Mouse (Mus musculus): ENCODE results near the gene Ppp5c. TPM values are rescaled to one million over a fixed set of nuclear protein-coding genes. Genes with fewer than 3 reads are reported as not detected.

Gene Ppp5c
- total and polyA plus RNA-seq, 3 experiments = 94.2 to 249 (median 178) TPM

- Histone ChIP-seq H3K36me3 (ENCODE audit: control insufficient read depth in 1 of 2, insufficient read depth in 2 of 2, low read length in 2 of 2) (peaks cover 0 to 16% of the 10 kb centered on the region in 2 experiments; a peak in 3 of 4 replicates), H3K4me3 (ENCODE audit: control insufficient read depth in 1 of 2, insufficient read depth in 1 of 2, low read depth in 2 of 2, low read length in 2 of 2) (no peak overlapping the region), H3K9ac (ENCODE audit: control insufficient read depth, low read depth, low read length, poor library complexity, severe bottlenecking) (no peak overlapping the region), H3K9me3 (replicated peaks; ENCODE audit: insufficient read depth, low read length) (no peaks in the 10 kb centered on the region), H3K27me3 (ENCODE audit: control insufficient read depth in 1 of 2, insufficient read depth in 2 of 2, low read length in 2 of 2) (no peaks in the 10 kb centered on the region), H3K4me1 (ENCODE audit: control insufficient read depth in 1 of 2, insufficient read depth in 2 of 2, low read length in 2 of 2) (peaks cover 4 to 19% of the 10 kb centered on the region in 2 experiments; a peak in 3 of 4 replicates), H3K27ac (ENCODE audit: control insufficient read depth, low read depth, low read length) (no peak overlapping the region), H3K79me2 (ENCODE audit: control insufficient read depth, insufficient read depth, low read length, poor library complexity) (peaks cover 54% of the 10 kb centered on the region)
- TF ChIP-seq GATA1 (IDR thresholded peaks at IDR 0.05; ENCODE audit: low read depth, low read length) (no peak), MYB (IDR thresholded peaks at IDR 0.05; ENCODE audit: low read depth, low read length) (no peak), TAL1 (IDR thresholded peaks at IDR 0.05; ENCODE audit: low read length) (no peak), CTCF (IDR thresholded peaks at IDR 0.05 in 2 of 3, conservative IDR thresholded peaks at IDR 0.05 in 1 of 3; ENCODE audit: control insufficient read depth in 1 of 3, insufficient read depth in 1 of 3, low read depth in 2 of 3, low read length in 3 of 3, poor library complexity in 1 of 3, severe bottlenecking in 1 of 3) (no peak), HCFC1 (IDR thresholded peaks at IDR 0.05; ENCODE audit: low read depth, low read length) (no peak)
- no peak for DNase-seq (ENCODE audit: low read depth, low spot score)
Observed at GRCm38 (mm10) chr7:17024814-17025504, 2.8 kb downstream of the Ppp5c start.

GRCm38 (mm10) chr7:17024141-17024540, 3.6 kb downstream of the Ppp5c start:
- Histone ChIP-seq H3K79me2 (ENCODE audit: control insufficient read depth, insufficient read depth, low read length, poor library complexity) (peaks cover 57% of the 10 kb centered on the region), H3K27ac (ENCODE audit: control insufficient read depth, low read depth, low read length) (no peak overlapping the region), H3K4me1 (ENCODE audit: control insufficient read depth in 1 of 2, insufficient read depth in 2 of 2, low read length in 2 of 2) (peaks cover 4 to 19% of the 10 kb centered on the region in 2 experiments; a peak in 3 of 4 replicates), H3K27me3 (ENCODE audit: control insufficient read depth in 1 of 2, insufficient read depth in 2 of 2, low read length in 2 of 2) (no peaks in the 10 kb centered on the region), H3K4me3 (ENCODE audit: control insufficient read depth in 1 of 2, insufficient read depth in 1 of 2, low read depth in 2 of 2, low read length in 2 of 2) (no peak overlapping the region), H3K36me3 (ENCODE audit: control insufficient read depth in 1 of 2, insufficient read depth in 2 of 2, low read length in 2 of 2) (peaks cover 0 to 16% of the 10 kb centered on the region in 2 experiments; a peak in 3 of 4 replicates), H3K9ac (ENCODE audit: control insufficient read depth, low read depth, low read length, poor library complexity, severe bottlenecking) (no peak overlapping the region), H3K9me3 (replicated peaks; ENCODE audit: insufficient read depth, low read length) (no peaks in the 10 kb centered on the region)
- no peak for TF ChIP-seq MXI1 (IDR thresholded peaks at IDR 0.05; ENCODE audit: low read depth, low read length)
- TF ChIP-seq MAX (IDR thresholded peaks at IDR 0.05; ENCODE audit: low read length) = no peak
- no peak for TF ChIP-seq NELFE (IDR thresholded peaks at IDR 0.05; ENCODE audit: low read depth, low read length)
- TF ChIP-seq MAZ (IDR thresholded peaks at IDR 0.05; ENCODE audit: low read depth, low read length) = no peak
- no peak for TF ChIP-seq SIN3A (IDR thresholded peaks at IDR 0.05; ENCODE audit: low read length)
- no peak for DNase-seq (ENCODE audit: low read depth, low spot score)

- no peak overlapping the region for H3K4me3 ChIP-seq (ENCODE audit: control insufficient read depth in 1 of 2, insufficient read depth in 1 of 2, low read depth in 2 of 2, low read length in 2 of 2)
- H3K9ac ChIP-seq (ENCODE audit: control insufficient read depth, low read depth, low read length, poor library complexity, severe bottlenecking) = no peak overlapping the region
- peaks cover 4 to 19% of the 10 kb centered on the region in 2 experiments; a peak in 3 of 4 replicates for H3K4me1 ChIP-seq (ENCODE audit: control insufficient read depth in 1 of 2, insufficient read depth in 2 of 2, low read length in 2 of 2)
Observed at GRCm38 (mm10) chr7:17023701-17024100, 4.0 kb downstream of the Ppp5c start.

More at GRCm38 (mm10) chr7:17023701-17024100, 4.0 kb downstream of the Ppp5c start:
- DNase-seq (ENCODE audit: low read depth, low spot score) = no peak
- TF ChIP-seq JUND (IDR thresholded peaks at IDR 0.05; ENCODE audit: low read depth, low read length) (no peak), E2F4 (IDR thresholded peaks at IDR 0.05; ENCODE audit: borderline replicate concordance, low read depth, low read length) (no peak), MYB (IDR thresholded peaks at IDR 0.05; ENCODE audit: low read depth, low read length) (no peak), NELFE (IDR thresholded peaks at IDR 0.05; ENCODE audit: low read depth, low read length) (no peak), USF2 (IDR thresholded peaks at IDR 0.05; ENCODE audit: borderline replicate concordance in 1 of 2, insufficient read depth in 1 of 2, low read depth in 1 of 2, low read length in 2 of 2) (no peak), CHD1 (IDR thresholded peaks at IDR 0.05; ENCODE audit: low read depth, low read length) (no peak), ZC3H11A (IDR thresholded peaks at IDR 0.05; ENCODE audit: low read depth, low read length) (no peak), RCOR1 (IDR thresholded peaks at IDR 0.05; ENCODE audit: low read depth, low read length) (no peak), GABPA (IDR thresholded peaks at IDR 0.05; ENCODE audit: low read depth, low read length) (no peak), CTCF (IDR thresholded peaks at IDR 0.05 in 2 of 3, conservative IDR thresholded peaks at IDR 0.05 in 1 of 3; ENCODE audit: control insufficient read depth in 1 of 3, insufficient read depth in 1 of 3, low read depth in 2 of 3, low read length in 3 of 3, poor library complexity in 1 of 3, severe bottlenecking in 1 of 3) (no peak), BHLHE40 (IDR thresholded peaks at IDR 0.05; ENCODE audit: borderline replicate concordance, low read depth, low read length) (no peak), MXI1 (IDR thresholded peaks at IDR 0.05; ENCODE audit: low read depth, low read length) (no peak), ZNF384 (IDR thresholded peaks at IDR 0.05; ENCODE audit: low read depth, low read length) (no peak), TBP (IDR thresholded peaks at IDR 0.05; ENCODE audit: low read depth, low read length) (no peak), TCF12 (IDR thresholded peaks at IDR 0.05; ENCODE audit: low read depth, low read length) (no peak), NRF1 (IDR thresholded peaks at IDR 0.05; ENCODE audit: insufficient read depth, low read depth, low read length, poor library complexity, severe bottlenecking) (no peak)
- H3K27me3 ChIP-seq (ENCODE audit: control insufficient read depth in 1 of 2, insufficient read depth in 2 of 2, low read length in 2 of 2) = no peaks in the 10 kb centered on the region
- H3K27ac ChIP-seq (ENCODE audit: control insufficient read depth, low read depth, low read length) = no peak overlapping the region
- peaks cover 58% of the 10 kb centered on the region for H3K79me2 ChIP-seq (ENCODE audit: control insufficient read depth, insufficient read depth, low read length, poor library complexity)
- H3K9me3 ChIP-seq (replicated peaks; ENCODE audit: insufficient read depth, low read length) = no peaks in the 10 kb centered on the region
- H3K36me3 ChIP-seq (ENCODE audit: control insufficient read depth in 1 of 2, insufficient read depth in 2 of 2, low read length in 2 of 2) = peaks cover 0 to 16% of the 10 kb centered on the region in 2 experiments; a peak in 3 of 4 replicates
